Mouse (Mus musculus) hematopoietic stem cell, adult 5-6 weeks (primary cell): ENCODE data around the gene Dgki. TPM values are rescaled to one million over a fixed set of nuclear protein-coding genes. Genes with fewer than 3 reads are reported as not detected.

Experiments
- ATAC-seq, 2 experiments: fragments of 125-278 bp in 1 of 2; replicated peaks in 1 of 2; 2 replicates each; pipeline ENCODE4 v1.8.0; 2016 to 2017; ENCODE audit warnings: inconsistent platforms in 2 of 2, mild to moderate bottlenecking in 2 of 2, moderate number of reproducible peaks in 2 of 2, low read depth in 1 of 2, moderate TSS enrichment in 1 of 2; ENCODE audit not compliant: low FRiP score in 2 of 2, poor library complexity in 2 of 2, severe bottlenecking in 2 of 2, insufficient read depth in 1 of 2, low TSS enrichment in 1 of 2
- total RNA-seq: library from RNA; stranded (forward); fragments of 172-1452, 232-1000 nt; gene quantifications from 2 replicates; pipeline ENCODE4 v1.2.3, GENCODE M21; 2017

Gene Dgki
- total RNA-seq, 1 experiment from 2014 or later, result 0.40 TPM

- no peak for ATAC-seq
Observed at GRCm38 (mm10) chr6:36841174-36841573, 458.8 kb downstream of the Dgki start.

- ATAC-seq, result no peak
Observed at GRCm38 (mm10) chr6:36838747-36839146, 461.2 kb downstream of the Dgki start.

GRCm38 (mm10) chr6:36835351-36835750 lies 464.6 kb downstream of the Dgki start:
- no peak for ATAC-seq

DNA sequence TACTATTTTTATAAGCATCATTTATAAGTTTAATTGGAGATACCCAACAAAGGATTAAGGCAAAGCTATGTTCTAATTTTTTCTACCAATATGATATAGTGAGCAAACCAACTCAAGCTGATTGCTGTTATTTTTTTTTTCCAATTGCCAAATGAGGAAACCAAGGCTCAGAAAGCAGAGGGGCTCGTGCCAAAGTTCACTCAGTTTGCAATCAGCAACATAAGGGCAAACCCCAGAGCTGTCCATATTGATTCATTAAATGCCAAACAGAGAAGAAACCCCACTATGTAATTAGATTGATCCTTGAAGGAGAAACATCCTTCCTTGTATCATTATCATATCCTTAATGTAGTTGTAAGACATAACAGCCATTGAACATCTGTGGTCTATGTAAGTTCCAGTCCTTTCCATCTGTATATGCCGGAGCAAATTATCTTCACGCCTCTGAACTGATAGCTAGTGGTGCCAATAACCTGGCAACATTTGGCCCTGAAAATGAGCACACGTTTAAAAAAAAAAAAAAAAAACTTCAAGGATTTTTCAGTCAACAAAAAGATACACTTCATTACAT lies 465.2 kb downstream of the Dgki start:
- no peak for ATAC-seq

DNA sequence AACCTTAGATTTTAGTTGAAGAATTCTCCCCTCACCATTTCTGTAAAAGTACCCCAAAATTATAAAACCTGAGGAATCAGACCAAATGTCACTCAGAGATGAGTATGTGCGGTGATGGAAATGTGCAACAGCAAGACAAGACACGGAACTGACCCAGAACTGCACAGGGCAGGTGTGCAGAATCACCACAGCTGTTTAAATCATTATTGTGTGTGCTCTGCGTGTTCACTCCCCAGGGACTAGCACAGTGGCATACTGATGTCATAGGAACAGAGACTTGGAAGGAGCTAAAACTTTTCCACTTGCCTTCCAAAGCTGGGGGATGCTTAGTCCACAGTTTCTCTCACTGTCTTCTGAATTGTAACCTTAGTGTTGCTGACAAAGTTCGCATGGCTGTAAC lies 467.3 kb downstream of the Dgki start:
- ATAC-seq, result no peak

DNA sequence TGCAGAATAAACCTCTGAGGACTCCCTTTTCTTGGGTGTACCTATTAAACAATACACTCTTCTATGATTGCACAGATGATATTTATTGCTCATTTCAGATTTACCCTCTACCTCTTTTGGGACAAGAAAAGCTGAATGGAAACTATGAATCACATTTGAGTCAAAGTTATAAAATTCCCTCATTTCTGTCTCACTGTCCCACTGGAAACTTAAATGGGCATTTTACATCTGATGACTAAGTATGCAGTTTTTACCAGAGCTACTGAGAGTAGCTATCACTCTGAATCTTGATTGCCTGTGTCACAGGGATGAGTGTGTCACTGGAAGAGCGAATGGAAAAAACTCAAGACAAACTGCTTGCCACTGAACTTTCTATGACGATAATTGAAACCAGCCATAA lies 467.8 kb downstream of the Dgki start:
- ATAC-seq, result no peak

DNA sequence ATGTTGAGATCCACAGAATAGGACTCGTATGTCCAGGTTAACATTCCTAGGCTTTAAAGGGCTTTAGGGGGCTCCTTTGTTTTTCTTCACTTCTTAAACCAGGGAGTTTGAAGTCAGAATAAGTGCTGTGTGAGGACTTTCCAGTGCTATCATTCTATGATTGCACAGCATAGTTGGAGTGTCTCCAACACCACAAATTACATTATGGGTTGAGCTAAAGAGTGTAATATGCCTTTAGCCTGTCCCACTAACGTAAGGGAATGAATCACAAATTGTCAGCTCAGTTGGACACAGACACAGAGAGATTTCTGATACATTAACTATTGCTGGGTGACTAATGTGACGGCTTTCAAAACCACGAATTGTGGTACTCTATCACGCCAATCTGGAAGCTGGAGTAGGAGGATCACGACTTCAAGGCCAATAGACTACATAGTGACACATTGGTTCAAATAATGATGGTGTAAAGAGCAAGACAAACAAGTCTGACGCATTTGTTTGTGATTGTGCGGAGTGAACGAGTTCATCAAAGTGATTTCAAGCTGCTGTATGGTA lies 469.5 kb downstream of the Dgki start:
- ATAC-seq, result no peak

DNA sequence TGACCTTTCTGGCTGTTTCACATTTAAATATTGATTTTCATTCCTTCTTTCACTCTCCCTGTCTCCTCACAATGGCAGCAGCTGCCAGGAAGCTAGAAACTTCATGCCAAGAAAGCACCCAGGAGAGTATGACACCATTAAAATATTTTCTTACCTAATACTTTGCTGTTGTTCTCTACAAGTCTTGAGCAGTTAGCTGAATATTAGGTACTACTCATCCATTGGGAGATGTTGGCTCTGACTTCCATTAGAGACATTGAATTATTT lies 480.3 kb downstream of the Dgki start:
- ATAC-seq, result no peak

GRCm38 (mm10) chr6:36819019-36819783 lies 480.8 kb downstream of the Dgki start:
- ATAC-seq, result no peak

DNA sequence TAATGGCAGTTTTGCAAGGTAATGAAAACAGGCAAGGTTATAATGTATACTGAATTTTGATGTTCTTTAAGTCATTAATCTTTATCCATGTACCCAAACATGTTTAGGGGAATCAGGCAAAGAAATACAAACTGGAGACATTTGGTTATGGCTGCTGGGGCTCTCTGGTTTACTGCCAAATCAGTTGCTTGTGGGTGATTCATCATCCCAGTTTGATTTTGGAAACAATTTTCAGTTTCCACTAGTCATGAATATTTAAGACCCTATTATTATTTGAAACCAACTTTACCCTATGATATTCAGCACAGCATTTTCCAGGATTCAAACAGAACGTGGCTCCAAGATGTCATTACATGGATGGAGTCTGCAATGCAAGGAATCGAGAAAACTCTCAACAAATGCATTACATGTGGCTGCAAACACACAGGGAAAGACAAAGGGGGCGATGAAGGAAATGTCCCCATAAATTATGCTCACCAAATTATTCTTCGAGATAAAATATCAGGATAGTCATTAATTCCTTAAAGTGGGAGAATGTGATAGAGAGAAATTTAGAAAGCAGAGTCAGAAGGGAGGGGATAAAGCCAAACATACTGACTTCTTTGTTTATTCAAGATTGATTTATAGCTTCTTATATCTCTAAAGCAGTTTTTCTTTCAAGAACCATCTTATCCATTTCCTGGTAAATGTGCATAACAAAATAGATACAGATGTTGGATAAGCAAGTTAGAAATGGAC lies 481.5 kb downstream of the Dgki start:
- no peak for ATAC-seq

DNA sequence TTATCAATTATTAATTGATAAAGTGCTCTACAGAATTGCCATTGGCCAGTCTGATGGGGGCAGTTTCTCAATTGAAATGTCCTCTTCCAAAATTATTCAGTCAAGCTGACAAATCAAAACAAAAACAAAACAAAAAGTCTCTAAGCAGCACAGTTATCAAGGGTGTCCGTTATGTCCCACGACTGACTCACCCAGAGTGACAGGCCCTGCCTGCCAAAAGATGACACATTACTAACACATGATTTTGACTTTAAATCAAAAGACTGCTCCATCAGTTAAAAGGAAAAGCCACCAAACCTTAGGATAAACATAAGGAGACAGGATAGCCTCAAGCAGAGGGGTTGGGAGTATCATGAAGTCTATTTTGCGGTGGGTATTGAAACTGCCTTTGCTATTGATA lies 483.3 kb downstream of the Dgki start:
- no peak for ATAC-seq

GRCm38 (mm10) chr6:36815992-36816391 lies 484.0 kb downstream of the Dgki start:
- no peak for ATAC-seq

- ATAC-seq, result no peak
Observed at GRCm38 (mm10) chr6:36812666-36813515, 487.1 kb downstream of the Dgki start.

DNA sequence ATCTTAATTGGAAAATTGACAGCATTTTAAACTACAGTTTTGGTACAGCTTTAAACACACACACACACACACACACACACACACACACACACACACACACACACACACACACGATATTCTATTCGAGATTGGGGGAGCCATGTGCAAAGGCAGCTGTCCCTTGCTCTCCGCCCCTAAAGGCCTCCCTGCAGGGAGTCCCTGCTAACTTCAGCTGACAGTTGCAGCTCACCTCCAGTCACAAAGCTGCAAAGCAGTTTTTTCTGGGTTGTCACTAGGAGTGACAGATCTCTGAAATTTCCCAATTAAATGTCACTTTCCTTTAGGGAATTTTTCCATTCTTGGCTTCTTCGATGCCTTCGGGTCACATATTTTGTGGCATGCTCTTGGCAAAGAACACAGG lies 489.5 kb downstream of the Dgki start:
- ATAC-seq, result no peak

GRCm38 (mm10) chr6:36809747-36810285 lies 490.2 kb downstream of the Dgki start, which contains the start of gene Ptn:
Gene Ptn (minus strand): TSS chr6:36810220.
- peak; percentile 82 to 84 for ATAC-seq

GRCm38 (mm10) chr6:36809311-36809726 lies 490.7 kb downstream of the Dgki start:
- 0 out of 4 replicates have a peak, but pooled peaks of 1 of the 2 experiments have one; percentile 11 for ATAC-seq

DNA sequence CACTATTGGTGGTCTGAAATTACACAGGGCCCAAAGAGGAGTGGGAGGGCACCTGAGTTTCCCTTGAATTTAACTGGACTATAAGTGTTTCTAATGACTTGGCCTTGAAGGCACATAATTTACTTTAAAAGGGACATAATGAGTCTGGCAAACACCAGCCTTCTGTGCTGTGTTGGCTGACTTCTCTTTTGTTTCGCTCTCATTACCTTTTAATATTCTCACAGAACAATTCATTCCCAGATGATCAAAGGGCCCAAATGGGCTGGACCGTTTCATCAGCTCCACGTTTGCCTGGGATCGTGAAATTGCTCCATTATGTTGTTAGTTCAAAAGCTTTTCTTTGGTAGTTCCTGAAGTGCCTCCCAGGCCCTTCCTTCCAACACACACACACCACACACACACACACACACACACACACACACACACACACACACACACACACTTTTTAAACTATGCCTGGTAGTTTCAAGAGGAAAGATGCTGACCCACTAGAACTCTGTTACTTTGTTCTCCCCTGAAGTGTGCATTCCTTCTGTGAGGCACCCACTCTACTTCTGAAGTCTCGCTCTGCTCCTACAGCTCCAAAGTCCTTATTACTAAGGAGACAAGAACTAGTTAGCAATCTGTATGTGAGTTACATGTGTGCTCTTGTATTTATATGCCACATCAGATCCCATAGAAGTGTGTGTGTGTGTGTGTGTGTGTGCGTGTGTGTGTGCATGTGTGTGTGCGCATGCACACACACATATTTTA lies 491.5 kb downstream of the Dgki start:
- no peak for ATAC-seq
